Mouse (Mus musculus): Measurements from ENCODE around the gene Map7d2.
A peak's percentile ranks its signal among the peaks of the same experiment; 100 is the strongest.

DNA sequence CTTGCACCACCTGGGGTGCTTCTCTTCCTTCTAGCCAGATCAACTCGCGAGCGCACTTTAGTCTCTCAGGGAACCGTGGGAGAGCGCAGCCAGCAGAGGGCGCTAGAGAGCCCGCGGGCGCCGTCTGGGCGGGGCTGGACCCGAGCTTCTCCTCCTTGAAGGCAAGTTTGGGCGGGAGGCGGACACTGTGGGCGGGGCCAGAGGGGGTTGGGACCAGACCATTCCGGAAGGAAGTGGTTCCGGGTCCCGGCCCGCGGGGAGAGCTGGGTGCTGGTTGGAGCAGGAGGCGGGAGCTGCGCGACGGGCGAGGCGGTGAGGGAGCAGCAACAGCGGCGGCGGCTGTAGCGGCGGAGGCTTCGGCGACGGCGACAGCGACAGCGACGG, 118.0 kb downstream of the Map7d2 start:
- TF ChIP-seq CTCF (IDR thresholded peaks at IDR 0.05; ENCODE audit: control insufficient read depth, insufficient read depth, insufficient read length), result peak; percentile 32
- TF ChIP-seq MYOD1 (IDR thresholded peaks at IDR 0.05; ENCODE audit: control insufficient read depth, insufficient read length, low read depth), result no peak
- no peak for TF ChIP-seq MAX (IDR thresholded peaks at IDR 0.05)

Measured in C2C12 (cell line).